Mouse (Mus musculus) T-helper 2 cell (primary cell): Measurements from ENCODE around the gene Galns.
"Not testable (repeated sequence)": the region's sequence is repeated elsewhere in the genome, so short reads cannot be mapped to it uniquely, and the experiment has no call there.

Source experiments
- in situ Hi-C: fragments of 300-600 bp; cut with MboI, MseI; formaldehyde crosslinking; loops from one replicate; pipeline ENCODE4 v1.15.1; 2025; ENCODE audit warnings: high pct_unique_total_duplicates

The Galns gene

GRCm38 (mm10) chr8:122596031-122596430 lies 15.2 kb downstream of the Galns start:
- in situ Hi-C loops: no loop called here

DNA sequence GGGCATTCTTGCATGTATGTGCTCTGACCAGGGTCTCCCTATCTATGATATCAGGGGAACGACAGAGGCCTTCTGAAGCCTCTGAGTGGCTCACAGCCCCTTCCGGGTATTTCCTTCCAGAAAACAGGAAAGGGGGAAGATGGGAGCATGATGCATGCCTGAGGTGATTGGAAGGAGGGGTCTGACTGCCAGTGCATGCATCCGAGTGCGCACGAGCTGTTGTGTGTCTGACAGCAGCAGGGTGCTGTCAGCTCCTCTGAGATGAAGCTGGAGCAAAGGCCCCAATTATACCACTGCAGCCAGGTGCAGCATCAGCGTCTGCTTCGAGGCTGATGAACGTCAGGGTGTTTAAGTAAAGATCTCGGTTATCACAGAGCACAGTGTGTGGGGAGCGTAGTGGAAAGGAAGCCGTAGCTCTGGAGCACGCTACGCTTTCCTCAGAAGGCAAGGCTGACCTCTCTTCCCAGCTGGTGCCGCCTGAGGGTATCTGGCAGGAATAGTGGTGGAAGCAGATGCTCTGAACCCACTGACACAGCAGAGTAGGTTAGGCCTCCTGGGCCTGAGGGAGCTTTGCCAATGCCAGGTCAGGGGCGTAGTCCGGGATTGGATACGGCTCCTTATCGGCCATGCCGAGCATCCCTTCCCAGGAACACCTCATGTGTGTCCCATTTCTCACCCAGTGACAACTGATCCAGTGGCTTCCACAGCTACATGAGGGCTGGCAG lies 17.3 kb downstream of the Galns start:
- in situ Hi-C loops: no loop called here

DNA sequence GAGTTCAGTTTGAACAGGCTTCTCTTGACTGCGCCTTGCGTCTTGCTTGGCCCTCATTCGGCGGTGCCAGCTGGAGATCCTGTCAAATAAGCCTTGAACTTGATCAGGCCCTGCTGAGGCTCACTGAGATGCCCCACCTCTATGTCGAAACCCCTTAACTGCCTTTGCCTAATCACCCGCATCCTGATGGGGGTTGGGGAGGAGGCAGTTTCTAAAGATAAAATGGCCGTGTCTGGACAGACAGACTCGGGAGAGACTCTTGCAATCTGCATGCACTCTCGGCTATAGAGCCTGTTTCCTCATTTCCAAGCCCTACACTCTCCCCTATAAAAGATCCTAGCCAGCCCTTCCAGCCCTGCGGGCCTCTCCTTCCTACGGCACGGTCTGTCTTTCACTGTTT lies 18.0 kb downstream of the Galns start:
- in situ Hi-C loops: no loop called here

DNA sequence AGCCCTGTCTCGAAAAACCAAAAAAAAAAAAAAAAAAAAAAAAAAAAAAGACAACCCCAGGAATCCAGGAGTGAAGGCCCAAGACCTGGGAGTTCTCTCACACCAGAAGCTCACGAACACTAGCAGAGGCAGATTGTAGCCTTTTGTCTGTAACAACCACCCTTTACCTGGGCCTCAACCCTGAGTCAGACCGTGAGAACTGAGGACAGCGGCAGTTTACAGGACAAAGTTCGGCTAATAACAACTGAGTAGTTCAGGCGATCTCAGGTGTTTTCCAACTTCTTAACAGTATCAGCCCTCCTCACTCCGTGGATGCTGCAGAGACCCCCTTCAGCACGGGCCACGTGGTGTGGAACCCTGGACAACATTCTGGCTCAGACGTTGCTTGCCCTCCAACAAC lies 24.5 kb downstream of the Galns start:
- in situ Hi-C loops: no loop called here

GRCm38 (mm10) chr8:122586171-122586570 lies 25.1 kb downstream of the Galns start:
- in situ Hi-C loops: no loop called here

- in situ Hi-C loops: no loop called here
These were observed 25.8 kb downstream of the Galns start for GRCm38 (mm10) chr8:122585411-122585891.

DNA sequence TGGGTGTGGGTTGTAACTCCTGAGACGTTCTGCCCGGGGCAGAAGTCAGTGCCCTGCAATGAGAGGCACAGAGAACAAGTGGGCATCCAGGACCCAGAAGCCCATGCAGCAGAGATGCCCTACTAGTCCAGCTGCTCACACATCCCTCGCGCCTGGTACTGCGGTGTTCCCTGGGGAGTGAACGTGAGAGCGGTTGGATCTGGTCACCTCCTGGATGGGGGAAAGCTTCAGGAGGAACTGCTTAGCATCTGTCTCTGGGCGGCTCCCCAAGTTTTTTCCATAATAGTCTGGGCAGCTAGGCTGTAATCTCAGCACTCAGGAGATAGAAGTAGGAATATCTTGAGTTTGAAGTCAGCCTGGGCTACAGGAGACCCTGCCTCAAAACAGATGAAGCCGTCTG lies 26.3 kb downstream of the Galns start:
- in situ Hi-C loops: no loop called here

- in situ Hi-C loops: no loop called here
These were observed 30.3 kb downstream of the Galns start for GRCm38 (mm10) chr8:122580926-122581325.

DNA sequence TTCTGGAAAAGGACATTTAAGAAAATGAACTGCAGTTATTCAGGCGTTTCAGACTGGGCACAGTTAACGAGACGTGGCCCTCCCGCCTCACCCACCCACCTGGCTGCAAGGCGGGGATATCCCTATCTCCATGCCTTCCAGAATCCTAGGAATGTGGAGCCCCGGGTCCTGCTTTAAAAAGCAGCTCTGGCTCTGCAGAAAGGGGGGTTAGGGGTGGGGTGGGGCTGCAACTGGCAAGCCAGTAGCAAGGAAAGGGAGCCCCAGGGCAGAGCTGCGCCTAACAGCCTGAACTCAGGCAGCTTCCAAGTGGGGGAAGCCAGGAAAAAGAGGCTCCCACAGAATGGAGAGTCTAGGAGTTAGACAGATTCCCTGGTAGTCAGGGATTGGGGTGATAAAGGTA lies 32.1 kb downstream of the Galns start:
- in situ Hi-C loops: loop anchor here (5.0 kb wide), 1 partner anchor 33 kb away; the partner anchor contains the start of genes Galns and Trappc2l

DNA sequence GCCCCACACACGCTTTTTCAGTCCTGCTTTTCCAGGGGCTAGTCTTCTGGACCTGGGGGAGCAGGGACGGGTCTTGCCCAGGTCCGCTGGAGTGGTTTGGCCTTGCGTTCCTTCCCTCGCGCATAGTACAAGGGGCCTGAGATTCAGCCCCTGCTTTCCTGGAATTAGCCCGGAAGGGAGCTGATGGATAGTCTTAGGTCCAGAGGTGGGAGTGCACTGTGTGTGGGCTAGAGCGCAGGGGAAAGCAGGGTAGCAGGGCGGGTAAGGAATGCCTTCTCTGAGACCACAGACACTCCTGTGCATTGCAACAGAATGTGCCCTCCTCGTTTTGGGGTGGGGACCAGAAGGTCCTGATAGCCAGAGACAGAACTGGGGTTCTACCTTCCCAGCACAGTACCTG lies 34.1 kb downstream of the Galns start:
- in situ Hi-C loops: loop anchor here (5.0 kb wide), 1 partner anchor 35 kb away; the partner anchor contains the start of genes Galns and Trappc2l

DNA sequence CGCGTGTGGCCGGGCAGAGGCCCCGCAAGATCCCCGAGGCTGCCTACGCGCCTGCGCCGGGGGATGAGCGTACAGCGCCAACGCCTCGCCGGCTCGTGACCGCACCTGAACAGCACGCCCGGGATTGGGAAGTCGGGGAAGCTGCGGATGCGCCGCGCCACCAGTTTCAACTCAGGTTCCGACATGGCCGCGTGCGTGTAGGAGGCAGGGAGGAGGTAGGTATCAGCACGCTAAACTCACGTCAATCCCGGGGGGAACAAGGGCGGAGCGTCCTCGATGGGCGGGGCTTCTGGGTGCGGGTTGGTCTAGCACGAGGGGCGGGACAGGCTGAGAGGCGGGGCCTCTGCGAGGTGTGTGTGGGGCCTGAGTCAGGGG lies 34.6 kb downstream of the Galns start, which contains the start of gene Aprt:
Aprt (minus strand) TSS at position 262 of the 375 bp plus-strand sequence.
- in situ Hi-C loops: loop anchor here (5.0 kb wide), 1 partner anchor 36 kb away; the partner anchor contains the start of genes Galns and Trappc2l

GRCm38 (mm10) chr8:122575735-122576647 lies 35.3 kb downstream of the Galns start:
- in situ Hi-C loops: loop anchor here (5.0 kb wide), 1 partner anchor 36 kb away; the partner anchor contains the start of genes Galns and Trappc2l

DNA sequence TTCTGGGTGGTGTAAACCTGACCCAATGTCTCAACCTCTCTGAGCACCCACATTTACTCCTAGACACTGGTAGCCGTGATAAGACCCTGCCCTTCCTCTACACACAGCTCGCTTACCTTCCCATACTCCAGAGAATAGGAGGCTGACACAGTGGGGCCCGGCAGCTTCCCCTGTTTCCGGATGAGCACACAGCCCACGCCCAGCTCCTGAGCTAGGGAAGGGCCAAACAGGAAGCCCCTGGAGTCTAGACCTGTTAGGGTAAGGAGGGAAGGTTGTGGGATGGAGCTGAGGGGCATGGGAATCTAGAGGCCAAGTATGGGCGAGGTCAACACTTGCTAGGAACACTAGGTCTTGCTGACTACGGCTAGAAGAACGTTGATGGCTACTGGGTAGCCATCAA lies 36.0 kb downstream of the Galns start:
- in situ Hi-C loops: loop anchor here (5.0 kb wide), 1 partner anchor 37 kb away; the partner anchor contains the start of genes Galns and Trappc2l

DNA sequence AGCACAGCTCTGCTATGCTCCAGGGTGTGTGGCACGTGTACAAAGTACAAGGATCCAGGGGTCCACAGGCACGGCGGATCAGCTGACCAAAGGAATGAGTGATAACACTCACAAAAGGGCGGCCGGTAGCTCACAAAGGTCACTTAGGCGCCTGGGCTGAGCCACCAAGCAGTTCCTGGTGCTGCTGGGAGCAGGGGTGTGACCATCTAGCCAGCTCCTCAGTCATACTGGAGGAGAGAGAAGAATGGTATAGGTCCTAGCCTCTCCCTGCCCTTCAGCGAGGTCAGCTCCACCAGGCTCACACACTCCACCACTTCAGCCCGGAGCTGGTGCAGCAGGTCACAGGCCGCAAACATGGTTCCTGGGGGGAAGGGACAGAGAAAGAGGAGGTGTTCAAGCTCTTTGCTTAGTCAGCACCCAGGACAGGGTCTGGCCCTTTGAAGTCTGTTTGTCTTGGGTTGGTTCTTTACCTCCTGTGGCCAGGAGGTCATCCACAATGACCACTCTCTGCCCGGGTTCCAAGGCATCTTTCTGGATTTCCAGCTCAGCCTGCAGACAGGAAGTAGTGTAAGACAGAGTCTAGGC lies 36.5 kb downstream of the Galns start:
- in situ Hi-C loops: loop anchor here (5.0 kb wide), 1 partner anchor 38 kb away; the partner anchor contains the start of genes Galns and Trappc2l

- in situ Hi-C loops: no loop called here
These were observed 37.0 kb downstream of the Galns start for GRCm38 (mm10) chr8:122574264-122574663.

DNA sequence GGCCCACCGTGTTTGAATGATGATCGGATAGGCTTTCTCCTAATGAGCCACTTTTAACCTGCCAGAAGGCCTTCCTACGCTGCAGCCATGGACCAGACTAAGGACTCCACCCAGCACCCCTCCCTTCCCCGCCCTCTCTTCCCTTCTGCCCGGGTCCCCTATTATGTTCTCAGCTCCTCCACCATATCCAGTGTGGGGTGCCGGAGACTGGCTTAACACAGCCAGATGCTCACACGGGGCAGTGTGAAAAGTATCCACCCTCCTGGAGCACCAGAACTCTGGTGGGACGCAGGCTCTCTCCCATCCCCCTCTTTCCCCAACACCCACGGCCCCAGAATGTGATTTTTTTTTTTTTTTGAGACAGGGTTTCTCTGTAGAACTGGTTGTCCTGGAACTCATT lies 37.7 kb downstream of the Galns start:
- in situ Hi-C loops: no loop called here

DNA sequence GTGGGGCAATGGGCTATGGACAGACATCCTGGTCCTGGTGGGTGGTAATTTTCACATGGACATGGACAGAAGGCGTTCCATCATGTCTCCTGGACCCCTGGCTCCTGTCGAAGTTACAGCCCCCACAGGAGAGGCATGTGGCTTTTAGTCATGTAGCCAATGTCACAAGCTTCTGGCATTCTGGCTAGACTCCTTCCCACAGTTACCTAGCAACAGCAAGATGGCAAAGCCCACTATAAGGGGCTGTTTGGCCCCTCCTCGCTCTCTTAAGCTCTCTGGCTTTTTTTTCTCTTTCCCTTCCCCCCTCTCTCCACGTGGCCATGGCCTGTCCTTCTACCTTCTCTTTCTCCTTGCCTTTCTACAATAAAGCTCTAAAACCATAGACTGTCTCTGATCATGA lies 38.1 kb downstream of the Galns start:
- in situ Hi-C loops: not testable (repeated sequence)

GRCm38 (mm10) chr8:122572751-122573150 lies 38.5 kb downstream of the Galns start:
- in situ Hi-C loops: no loop called here

- in situ Hi-C loops: no loop called here
These were observed 39.5 kb downstream of the Galns start for GRCm38 (mm10) chr8:122571750-122572267.

DNA sequence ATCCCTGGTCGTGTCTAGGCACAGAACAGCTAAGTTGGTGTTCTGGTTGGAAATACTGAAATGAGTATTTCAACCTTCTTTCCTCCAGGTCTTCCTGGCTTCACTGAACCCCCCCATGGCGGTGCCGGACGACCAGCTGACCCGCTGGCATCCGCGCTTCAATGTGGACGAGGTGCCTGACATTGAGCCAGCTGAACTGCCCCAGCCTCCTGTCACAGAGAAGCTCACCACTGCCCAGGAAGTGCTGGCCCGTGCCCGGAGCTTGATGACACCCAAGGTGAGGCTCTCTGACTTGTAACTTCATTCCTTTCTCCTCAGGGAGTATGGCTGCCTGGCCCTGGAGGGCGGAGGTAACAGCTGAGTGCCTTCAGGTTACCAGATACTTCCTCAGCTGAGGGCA lies 40.1 kb downstream of the Galns start:
- in situ Hi-C loops: no loop called here

GRCm38 (mm10) chr8:122569996-122570395 lies 41.3 kb downstream of the Galns start:
- in situ Hi-C loops: no loop called here
